Mouse (Mus musculus): ENCODE data around the gene Tmem132b.

DNA sequence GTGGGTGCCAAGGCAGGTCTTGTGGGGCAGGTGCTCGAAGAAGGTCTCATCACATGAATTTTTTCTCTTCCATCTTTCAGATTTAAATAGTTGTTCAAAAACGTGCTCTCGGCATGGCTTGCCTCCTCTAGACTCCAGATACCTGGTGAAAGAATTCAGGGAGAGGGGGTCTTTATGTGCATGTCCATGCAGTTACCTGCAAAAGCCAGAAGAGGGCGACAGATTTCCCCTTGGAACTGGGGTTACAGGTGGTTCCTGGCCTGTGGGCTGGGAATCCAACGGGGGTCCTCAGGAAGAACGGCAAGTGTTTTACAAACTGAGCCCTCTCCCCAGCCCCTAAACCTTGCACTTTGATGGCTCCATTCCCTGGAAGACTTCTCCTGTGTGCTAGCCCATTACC, 103.1 kb downstream of the Tmem132b start:
- TF ChIP-seq POLR2A (IDR thresholded peaks at IDR 0.05; ENCODE audit: borderline replicate concordance, low read depth, low read length) (no peak), CTCF (IDR thresholded peaks at IDR 0.05; ENCODE audit: low read depth, low read length) (no peak)

Measured in bone marrow macrophage, adult 2 months (primary cell).